Mouse (Mus musculus): Measurements from ENCODE around the gene Clec9a.

DNA sequence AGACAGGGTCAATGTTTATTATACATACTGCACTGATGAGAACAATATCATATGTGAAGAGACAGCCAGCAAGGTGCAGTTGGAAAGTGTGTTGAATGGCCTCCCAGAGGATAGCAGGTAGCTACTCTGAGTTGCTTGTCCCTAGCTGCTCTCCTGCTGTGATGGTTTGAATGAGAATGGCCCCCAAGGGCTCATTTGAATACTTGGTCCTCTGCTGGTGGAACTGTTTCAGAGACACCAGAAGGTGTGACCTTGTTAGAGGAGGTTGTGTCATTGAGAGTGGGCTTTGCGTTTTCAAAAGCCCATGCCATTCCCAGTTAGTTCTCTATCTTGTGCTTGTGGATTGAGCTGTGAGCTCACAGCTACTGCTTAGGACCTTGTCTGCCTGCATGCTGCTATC, 44.7 kb upstream of the Clec9a start:
- TF ChIP-seq POLR2A (IDR thresholded peaks at IDR 0.05; ENCODE audit: borderline replicate concordance, extremely low read depth, low read depth, low read length) (no peak), CTCF (IDR thresholded peaks at IDR 0.05; ENCODE audit: insufficient read depth, low read length) (no peak)

All from lung, adult 2 months (tissue).